Mouse (Mus musculus) naive thymus-derived CD4-positive, alpha-beta T cell, adult 2 months (primary cell): ENCODE data around the gene Sort1.
A peak's percentile ranks its signal among the peaks of the same experiment; 100 is the strongest.
"Not testable (repeated sequence)": the region's sequence is repeated elsewhere in the genome, so short reads cannot be mapped to it uniquely, and the experiment has no call there.

Source experiments
- DNase-seq: peaks from one replicate; pipeline ENCODE4 v3.0.0-alpha.2; 2011; ENCODE audit warnings: low read depth

The Sort1 gene

GRCm38 (mm10) chr3:108283781-108284601, at the start of gene Sort1:
TSS of gene Sort1 (plus strand) at chr3:108284082.
- peak; percentile 23 for DNase-seq

DNA sequence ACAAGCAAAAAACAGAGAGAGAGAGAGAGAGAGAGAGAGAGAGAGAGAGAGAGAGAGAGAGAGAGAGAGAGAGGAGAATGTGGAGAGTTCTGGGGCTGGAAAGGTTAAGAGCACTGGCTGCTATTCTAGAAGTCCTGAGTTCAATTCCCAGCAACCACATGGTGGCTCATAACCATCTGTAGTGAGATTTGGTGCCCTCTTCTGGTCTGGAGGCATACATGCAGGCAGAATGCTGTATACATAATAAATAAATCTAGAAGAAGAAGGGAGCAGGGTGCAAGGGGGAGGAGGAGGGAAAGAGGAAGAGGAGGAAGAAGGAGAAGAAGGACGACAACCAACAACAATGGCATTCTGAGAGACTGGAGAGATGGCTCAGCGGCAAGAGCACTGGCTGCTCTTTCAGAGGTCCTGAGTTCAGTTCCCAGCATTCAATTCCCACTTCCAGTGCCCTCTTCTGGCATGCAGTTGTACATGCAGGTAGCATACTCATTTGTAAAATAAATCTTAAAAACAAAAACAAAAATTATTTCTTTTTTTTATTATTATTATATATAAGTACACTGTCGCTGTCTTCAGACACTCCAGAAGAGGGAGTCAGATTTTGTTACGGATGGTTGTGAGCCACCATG, 46.3 kb upstream of the Sort1 start:
- not testable (repeated sequence) for DNase-seq

DNA sequence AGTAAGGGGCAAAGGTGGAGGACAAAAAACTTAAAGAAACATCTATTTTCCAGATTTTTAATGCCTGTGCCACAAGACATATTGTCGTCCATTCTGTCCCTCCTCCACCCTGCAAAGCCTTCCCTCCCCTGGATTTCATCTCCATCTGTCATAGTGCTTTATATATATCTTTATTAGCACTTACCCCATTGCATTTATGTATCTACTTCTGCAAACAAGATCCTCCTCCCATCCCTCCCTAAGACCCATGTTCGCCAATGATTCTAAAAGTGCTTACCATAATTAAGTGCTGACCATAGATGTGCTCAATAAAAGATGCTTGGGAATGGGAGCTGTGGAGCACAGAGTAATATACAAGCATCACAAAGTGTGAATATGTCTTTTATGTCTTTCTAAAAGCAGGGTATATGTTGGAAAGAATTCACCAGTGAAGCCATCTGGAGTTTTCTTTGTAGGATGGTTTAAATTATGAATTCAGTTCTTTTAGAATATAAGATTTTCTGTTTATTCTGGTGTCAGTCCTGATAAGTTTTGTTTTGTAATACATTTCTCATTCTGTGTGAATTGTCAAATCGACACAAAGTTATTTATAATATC, 42.5 kb upstream of the Sort1 start:
- DNase-seq = no peak

GRCm38 (mm10) chr3:108246857-108247256, 37.0 kb upstream of the Sort1 start:
- no peak for DNase-seq

DNA sequence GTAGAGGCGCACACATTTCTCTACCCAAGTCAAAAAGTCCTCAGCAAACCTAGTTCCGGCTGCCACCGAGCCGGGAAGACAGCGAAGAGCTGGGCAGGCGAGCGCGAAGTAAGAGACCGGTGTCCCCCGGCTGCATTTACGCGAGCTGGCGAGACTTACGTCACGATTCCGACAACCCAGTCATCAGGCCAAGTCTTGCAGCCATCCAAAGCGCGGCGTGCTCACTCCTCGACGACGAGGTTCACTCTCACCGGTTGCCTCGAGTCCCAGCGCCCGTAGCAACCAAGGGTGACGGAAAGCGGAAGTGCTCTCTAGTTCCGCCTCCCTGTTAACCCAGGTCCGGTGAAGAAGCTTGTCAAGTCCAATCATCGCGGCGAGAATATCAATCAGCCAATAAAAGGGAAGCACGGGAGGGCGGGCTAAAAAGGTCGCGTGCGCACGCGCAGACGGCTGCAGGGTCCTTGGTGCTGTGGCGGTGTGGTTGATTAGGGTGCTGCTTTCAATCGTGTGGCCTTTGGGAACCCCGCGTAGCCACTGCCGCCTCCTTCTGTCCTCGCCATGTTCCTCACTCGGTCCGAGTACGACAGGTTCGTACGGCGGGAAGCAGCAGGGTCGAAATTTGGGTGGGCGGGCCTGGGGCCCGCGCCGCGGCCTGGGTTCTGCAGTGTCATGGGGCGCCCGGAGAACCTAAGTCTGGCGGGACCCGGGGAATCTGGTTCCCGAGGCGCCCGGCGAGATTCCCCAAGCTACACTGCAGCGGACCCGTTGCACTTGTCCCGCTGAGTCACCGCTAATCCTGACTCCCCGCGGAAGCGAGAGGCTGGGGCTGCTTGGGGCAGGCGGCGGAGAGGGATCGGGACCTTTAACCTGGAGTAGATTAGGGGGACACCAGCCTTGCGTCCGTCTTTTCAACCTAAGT, 26.9 kb upstream of the Sort1 start, which contains the start of gene Psma5:
Gene Psma5 (plus strand): TSS at position 208 of the 919 bp plus-strand sequence.
- peak; percentile 98 for DNase-seq

- DNase-seq = peak; percentile 21
Observed at GRCm38 (mm10) chr3:108257831-108258500, 25.9 kb upstream of the Sort1 start.

DNA sequence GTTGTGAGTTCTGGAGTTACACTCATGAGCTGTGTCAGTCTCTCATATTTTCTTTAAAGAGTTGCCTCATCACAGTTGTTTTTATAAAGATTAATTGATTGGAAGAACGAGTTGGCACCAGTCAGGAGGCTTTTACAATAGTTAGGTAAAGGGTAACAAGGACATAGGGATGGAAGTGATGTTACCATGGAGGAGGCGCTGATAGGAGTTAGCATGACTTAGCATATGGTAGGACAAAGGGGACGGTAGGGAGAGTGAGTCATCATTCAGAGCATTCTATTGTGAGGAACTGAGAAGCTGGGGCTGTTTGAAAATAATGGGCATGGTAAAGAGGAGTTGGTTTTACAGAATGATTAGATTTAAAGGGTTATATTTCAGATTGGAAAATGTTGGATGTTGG, 24.6 kb upstream of the Sort1 start:
- no peak for DNase-seq

DNA sequence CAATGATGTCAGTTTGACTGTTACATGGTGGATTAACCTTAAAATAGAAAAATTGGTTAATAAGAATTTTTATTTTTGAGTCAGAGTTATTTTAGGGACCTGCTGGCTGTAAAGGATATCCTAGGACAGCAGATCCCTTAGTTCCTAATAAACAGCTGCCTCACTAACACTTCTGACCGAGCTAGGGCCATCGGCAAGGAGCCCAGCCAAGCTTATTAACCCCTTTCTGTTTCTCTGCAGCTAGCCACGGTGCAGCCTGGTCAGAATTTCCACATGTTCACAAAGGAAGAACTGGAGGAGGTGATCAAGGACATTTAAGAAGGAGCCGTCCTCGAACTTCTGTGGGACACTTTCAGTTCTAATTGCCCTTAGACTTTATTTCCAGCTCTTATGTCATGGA, 4.4 kb upstream of the Sort1 start:
- DNase-seq = not testable (repeated sequence)

GRCm38 (mm10) chr3:108282401-108283240, 1.3 kb upstream of the Sort1 start:
- peak; percentile 50 for DNase-seq

DNA sequence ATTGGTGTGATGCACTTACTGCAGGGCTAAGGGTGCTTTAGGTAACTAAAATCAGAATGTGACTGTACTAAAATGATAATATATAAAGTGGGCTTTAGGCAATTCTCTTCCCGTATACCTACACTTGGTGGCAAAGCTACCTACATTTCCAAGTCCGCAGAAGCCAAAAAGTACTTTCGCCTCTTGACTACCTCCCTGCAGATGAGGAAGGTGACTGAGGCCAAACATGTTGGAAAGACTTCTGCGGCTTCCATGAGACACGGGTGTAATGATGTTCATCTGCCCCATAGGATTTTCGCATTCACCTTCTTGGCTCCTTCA, 681 bp upstream of the Sort1 start:
- no peak for DNase-seq

DNA sequence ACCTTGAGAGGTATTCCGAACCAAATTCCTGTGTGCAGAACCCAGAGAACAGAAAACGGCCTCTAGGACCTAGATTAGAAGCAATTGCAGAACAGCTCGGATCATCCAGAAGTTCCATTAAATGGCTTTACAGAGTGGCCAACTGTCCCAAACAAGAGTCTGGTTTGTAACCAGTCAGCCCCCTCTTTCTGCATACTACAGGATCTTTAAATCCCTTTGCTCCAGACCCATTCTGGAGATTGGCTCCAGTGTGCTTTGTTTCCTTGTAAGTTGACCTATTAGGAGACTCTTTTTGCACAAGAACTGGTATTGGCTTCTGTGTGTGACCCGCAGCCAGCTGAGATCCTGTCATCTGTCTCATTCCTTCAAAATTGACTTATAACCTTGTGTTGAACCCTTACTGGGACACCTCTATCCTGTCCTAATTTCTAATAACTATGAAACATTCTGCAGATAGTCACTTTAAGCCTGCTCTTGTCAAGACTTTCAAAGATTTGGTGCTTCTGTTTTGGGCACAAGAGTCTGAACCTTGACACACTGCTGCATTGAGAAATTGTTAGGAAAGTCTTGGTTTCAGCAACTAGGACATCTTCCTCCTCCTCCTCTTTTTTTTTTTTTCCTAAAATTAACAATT, 1.3 kb downstream of the Sort1 start:
- no peak for DNase-seq

GRCm38 (mm10) chr3:108286671-108287439, 3.0 kb downstream of the Sort1 start:
- no peak for DNase-seq

GRCm38 (mm10) chr3:108287811-108288805, 4.2 kb downstream of the Sort1 start:
- DNase-seq = no peak

DNA sequence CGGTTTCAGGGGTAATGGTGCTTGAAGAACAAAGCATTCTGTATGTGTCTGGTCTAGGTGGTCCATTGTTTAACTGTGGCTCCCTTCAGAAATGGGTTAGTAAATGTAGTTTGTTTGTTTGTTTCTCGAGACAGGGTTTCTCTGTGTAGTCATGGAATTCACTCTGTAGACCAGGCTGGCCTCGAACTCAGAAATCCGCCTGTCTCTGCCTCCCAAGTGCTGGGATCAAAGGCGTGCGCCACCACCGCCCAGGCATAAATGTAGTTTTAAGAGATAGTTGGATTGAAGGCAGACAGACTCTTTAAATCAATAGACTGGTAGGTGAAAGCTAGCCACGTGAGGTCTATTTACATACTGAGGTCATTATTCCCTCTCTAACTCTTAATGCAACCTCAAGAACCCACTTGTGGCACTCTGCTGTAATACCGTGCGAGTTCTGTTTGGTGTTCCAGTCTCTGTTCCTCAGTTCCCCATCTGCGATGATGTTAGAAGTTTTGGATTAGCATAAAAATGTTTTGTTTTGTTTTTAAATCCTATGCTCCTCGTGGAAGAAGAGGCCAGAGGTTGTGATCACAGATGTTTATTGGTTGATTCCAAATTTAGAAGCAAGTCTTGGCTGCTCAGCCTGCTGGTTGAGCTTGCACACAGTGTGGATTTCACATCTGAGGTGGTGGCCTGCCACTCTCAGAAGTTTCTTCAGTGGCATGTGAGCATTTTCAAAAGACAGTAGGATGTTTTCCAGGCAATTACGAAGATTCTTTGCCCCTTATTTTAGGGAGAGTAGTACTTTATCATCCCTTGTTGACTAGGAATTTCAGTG, 5.6 kb downstream of the Sort1 start:
- no peak for DNase-seq

- DNase-seq = no peak
Observed at GRCm38 (mm10) chr3:108291036-108291799, 7.3 kb downstream of the Sort1 start.

DNA sequence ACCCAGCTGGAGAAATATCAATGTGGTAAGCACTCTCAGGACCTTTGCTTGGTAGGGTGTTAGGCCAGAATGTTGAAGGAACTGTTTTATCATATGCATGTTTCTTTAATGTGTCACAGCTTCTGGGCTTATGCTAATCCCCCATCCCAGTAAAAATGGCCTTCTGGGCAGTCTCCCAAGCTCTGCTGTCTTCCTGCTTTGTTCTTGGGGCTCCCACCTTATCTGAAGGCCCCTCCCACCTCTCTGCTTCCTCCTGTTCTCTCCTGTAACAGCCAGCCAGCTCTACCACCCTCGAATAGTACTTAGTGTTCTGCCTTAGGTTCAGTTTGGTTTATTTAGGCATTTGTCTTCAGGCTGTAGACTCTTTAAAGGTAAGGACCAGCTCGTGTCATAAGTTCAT, 10.5 kb downstream of the Sort1 start:
- no peak for DNase-seq
